ENCODE assay signal across 9 mouse cellular contexts in the genomic region with DNA sequence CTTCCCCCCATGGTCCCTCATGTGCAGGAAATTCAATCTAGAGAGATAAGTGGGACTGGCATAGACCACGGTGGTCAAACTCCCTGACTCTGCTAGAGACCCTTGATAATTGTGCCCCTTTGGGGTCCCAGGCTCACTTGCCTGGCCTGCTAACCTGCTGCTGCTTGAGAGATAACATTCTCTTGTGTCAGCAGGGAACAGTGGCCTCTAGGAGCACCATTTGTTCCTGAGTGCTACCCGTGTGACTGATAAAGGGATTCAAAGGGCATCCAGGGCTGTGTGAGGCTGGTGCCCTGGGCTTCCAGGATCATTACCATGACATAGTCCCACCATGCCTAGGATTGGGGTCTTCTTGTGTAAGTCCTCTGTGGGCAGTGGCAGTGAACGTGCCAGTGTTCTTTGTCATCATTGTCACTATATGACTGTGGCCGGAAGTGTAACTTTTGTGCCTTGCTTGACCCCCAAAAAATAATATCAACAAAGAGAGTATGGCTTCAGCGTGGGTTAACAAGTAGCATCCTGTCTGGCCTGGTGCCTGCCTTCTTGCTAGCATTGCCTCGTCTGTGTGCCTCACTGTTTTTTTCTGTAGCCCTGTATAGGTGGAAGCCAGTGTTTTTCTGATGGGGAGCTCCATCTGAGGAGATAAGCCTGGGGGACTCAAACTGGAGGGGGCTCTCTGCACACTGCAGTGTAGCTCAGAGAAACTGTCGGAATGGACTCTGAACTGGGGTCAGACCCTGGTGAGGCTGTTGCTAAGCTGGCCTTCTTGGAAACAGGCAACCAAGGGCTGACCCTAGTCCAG. TPM values are rescaled to one million over a fixed set of nuclear protein-coding genes. Genes with fewer than 3 reads are reported as not detected.
DNase-seq lines count a peak whose midpoint lies in the region; ATAC-seq lines count a peak whose summit lies in the region.
"Had no signal": no experiment of that assay in that cellular context is flagged by ENCODE, and none has a peak within 500 bp of the region (broad histone marks: within the 10 kb centered on the region; RNA-seq: fewer than 3 reads in every experiment).

No protein-coding gene starts in this region.

- peaks cover 10% of the 10 kb centered on the region for H3K4me1 ChIP-seq in kidney, embryonic 16.5 days (ENCODE audit: insufficient read depth, low read length)
- no peaks in the 10 kb centered on the region for H3K4me1 ChIP-seq in embryonic facial prominence, embryonic 14.5 days (ENCODE audit: control insufficient read depth, insufficient read depth, low read length)

- 0 out of 2 replicates have a peak overlapping the region, but pooled peaks have one; percentile 25 for H3K27ac ChIP-seq in kidney, embryonic 16.5 days (ENCODE audit: low read length)
- H3K27ac ChIP-seq in embryonic facial prominence, embryonic 14.5 days (replicated peaks; ENCODE audit: low read depth, low read length): no peak overlapping the region
- H3K27ac ChIP-seq: hindbrain, embryonic 14.5 days; limb, embryonic 12.5 days had no signal

- no peak overlapping the region for H3K4me2 ChIP-seq in kidney, embryonic 16.5 days (replicated peaks; ENCODE audit: low read depth, low read length)
- H3K4me2 ChIP-seq in embryonic facial prominence, embryonic 14.5 days (ENCODE audit: low read depth, low read length): no peak overlapping the region
- H3K4me2 ChIP-seq: hindbrain, embryonic 14.5 days; limb, embryonic 12.5 days had no signal

- no peaks in the 10 kb centered on the region for H3K9me3 ChIP-seq in kidney, embryonic 16.5 days (ENCODE audit: low read length)
- H3K9me3 ChIP-seq in embryonic facial prominence, embryonic 14.5 days (ENCODE audit: control insufficient read depth, low read length): no peaks in the 10 kb centered on the region
- H3K9me3 ChIP-seq: limb, embryonic 12.5 days had no signal

- DNase-seq in kidney, postnatal 4 days: no peak
- DNase-seq in embryonic facial prominence, embryonic 14.5 days (ENCODE audit: low spot score): no peak
- peak; percentile 58 to 70 for DNase-seq in kidney, postnatal 25 days
- no peak for DNase-seq in right cerebral cortex, postnatal 36 days (ENCODE audit: low spot score in 2 of 2)
- no peak for DNase-seq in right cerebral cortex, adult 18-20 months

- no peaks in the 10 kb centered on the region for H3K27me3 ChIP-seq in kidney, embryonic 16.5 days (ENCODE audit: insufficient read depth, low read length)
- H3K27me3 ChIP-seq in embryonic facial prominence, embryonic 14.5 days (replicated peaks; ENCODE audit: control insufficient read depth, insufficient read depth, low read length): no peaks in the 10 kb centered on the region
- H3K27me3 ChIP-seq: limb, embryonic 12.5 days had no signal

- no peak overlapping the region for H3K4me3 ChIP-seq in kidney, embryonic 16.5 days (ENCODE audit: low read length)
- H3K4me3 ChIP-seq in embryonic facial prominence, embryonic 14.5 days (ENCODE audit: low read depth, low read length): no peak overlapping the region
- H3K4me3 ChIP-seq: limb, embryonic 12.5 days had no signal

- H3K36me3 ChIP-seq in kidney, embryonic 16.5 days (ENCODE audit: insufficient read depth, low read length): peaks cover 43% of the 10 kb centered on the region
- peaks cover 70% of the 10 kb centered on the region for H3K36me3 ChIP-seq in embryonic facial prominence, embryonic 14.5 days (ENCODE audit: control insufficient read depth, insufficient read depth, low read length)

- no peak overlapping the region for H3K9ac ChIP-seq in kidney, embryonic 16.5 days (replicated peaks; ENCODE audit: low read length)
- peak overlapping the region; percentile 5; the same call in 1 of the 2 replicates for H3K9ac ChIP-seq in embryonic facial prominence, embryonic 14.5 days (ENCODE audit: low read depth, low read length)
- H3K9ac ChIP-seq: hindbrain, embryonic 14.5 days; limb, embryonic 12.5 days had no signal

- ATAC-seq in kidney, embryonic 16.5 days (ENCODE audit: low FRiP score, low TSS enrichment): no peak
- no peak for ATAC-seq in embryonic facial prominence, embryonic 14.5 days (ENCODE audit: low read depth)
- peak; percentile 39 for ATAC-seq in megakaryocyte progenitor cell, adult 5-6 weeks (replicated peaks; ENCODE audit: poor library complexity)

- WGBS in kidney, embryonic 16.5 days: 67% methylated on average over 7 of the region's 7 CpGs
- WGBS in embryonic facial prominence, embryonic 14.5 days: 73% methylated on average over 7 of the region's 7 CpGs

RNA-seq across cellular contexts. Expression of gene Ehd1, which starts 9.3 kb away (rescaled TPM):
- polyA plus RNA-seq in kidney, embryonic 16.5 days (2015; fragmentation: Nextera tagmentation; extraction: Ambion mirVana): 84.2 and 89.5 TPM in 2 replicates
- polyA plus RNA-seq in embryonic facial prominence, embryonic 14.5 days (2014; fragmentation: Nextera tagmentation; extraction: Ambion mirVana): 68.4 and 68.6 TPM in 2 replicates
- 11.8 and 14.4 TPM in 2 replicates for total RNA-seq in megakaryocyte progenitor cell, adult 5-6 weeks (2015)
- 39.4 and 40.9 TPM in 2 replicates for total RNA-seq in megakaryocyte progenitor cell, adult 5-6 weeks (2017)

RNA-seq across cellular contexts. Expression of gene Cdc42bpg, which starts 20.4 kb away (rescaled TPM):
- polyA plus RNA-seq in kidney, embryonic 16.5 days (2015; fragmentation: Nextera tagmentation; extraction: Ambion mirVana): 0.80 and 1.5 TPM in 2 replicates
- 1.5 and 1.6 TPM in 2 replicates for polyA plus RNA-seq in embryonic facial prominence, embryonic 14.5 days (2014; fragmentation: Nextera tagmentation; extraction: Ambion mirVana)
- total RNA-seq in megakaryocyte progenitor cell, adult 5-6 weeks (2015): 1.3 and 2.0 TPM in 2 replicates
- total RNA-seq in megakaryocyte progenitor cell, adult 5-6 weeks (2017): 3.2 and 3.5 TPM in 2 replicates

RNA-seq across cellular contexts. Expression of gene Atg2a, which starts 44.4 kb away (rescaled TPM):
- polyA plus RNA-seq in kidney, embryonic 16.5 days (2015; fragmentation: Nextera tagmentation; extraction: Ambion mirVana): 12.1 and 13.1 TPM in 2 replicates
- polyA plus RNA-seq in embryonic facial prominence, embryonic 14.5 days (2014; fragmentation: Nextera tagmentation; extraction: Ambion mirVana): 10.6 and 11.1 TPM in 2 replicates
- 9.2 and 9.4 TPM in 2 replicates for total RNA-seq in megakaryocyte progenitor cell, adult 5-6 weeks (2015)
- 6.4 and 8.1 TPM in 2 replicates for total RNA-seq in megakaryocyte progenitor cell, adult 5-6 weeks (2017)

RNA-seq across cellular contexts. Expression of gene Men1, which starts 48.9 kb away (rescaled TPM):
- polyA plus RNA-seq in kidney, embryonic 16.5 days (2015; fragmentation: Nextera tagmentation; extraction: Ambion mirVana): 93.0 and 96.2 TPM in 2 replicates
- 54.2 and 61.5 TPM in 2 replicates for polyA plus RNA-seq in embryonic facial prominence, embryonic 14.5 days (2014; fragmentation: Nextera tagmentation; extraction: Ambion mirVana)
- total RNA-seq in megakaryocyte progenitor cell, adult 5-6 weeks (2015): 22.9 and 23.6 TPM in 2 replicates
- 27.2 and 27.9 TPM in 2 replicates for total RNA-seq in megakaryocyte progenitor cell, adult 5-6 weeks (2017)

RNA-seq across cellular contexts. Expression of gene Ppp2r5b, which starts 50.2 kb away (rescaled TPM):
- polyA plus RNA-seq in kidney, embryonic 16.5 days (2015; fragmentation: Nextera tagmentation; extraction: Ambion mirVana): 27.5 and 31.0 TPM in 2 replicates
- 35.1 and 36.5 TPM in 2 replicates for polyA plus RNA-seq in embryonic facial prominence, embryonic 14.5 days (2014; fragmentation: Nextera tagmentation; extraction: Ambion mirVana)
- 2.8 TPM in 2 replicates for total RNA-seq in megakaryocyte progenitor cell, adult 5-6 weeks (2015)
- 2.3 and 3.1 TPM in 2 replicates for total RNA-seq in megakaryocyte progenitor cell, adult 5-6 weeks (2017)

Comparison
In these comparisons a context has a peak if more than half of its experiments do, and no peak if none do; other contexts are left out.
1. DNase-seq: peak in kidney, postnatal 25 days (2 of 2); none in kidney, postnatal 4 days (0 of 2), embryonic facial prominence, embryonic 14.5 days (single experiment), right cerebral cortex, postnatal 36 days (0 of 2) and right cerebral cortex, adult 18-20 months (single experiment).